Mouse (Mus musculus) bone marrow macrophage, adult 2 months (primary cell): ENCODE results near the gene Gm26920.

Experiments
- CTCF ChIP-seq: IDR thresholded peaks from 2 replicates; pipeline ENCODE4 v1.5.1; 2012; ENCODE audit warnings: low read depth, mild to moderate bottlenecking, low read length, moderate library complexity
- POLR2A ChIP-seq: IDR thresholded peaks from 2 replicates; pipeline ENCODE4 v1.6.1; 2012; ENCODE audit warnings: mild to moderate bottlenecking, low read depth, low read length, borderline replicate concordance

DNA sequence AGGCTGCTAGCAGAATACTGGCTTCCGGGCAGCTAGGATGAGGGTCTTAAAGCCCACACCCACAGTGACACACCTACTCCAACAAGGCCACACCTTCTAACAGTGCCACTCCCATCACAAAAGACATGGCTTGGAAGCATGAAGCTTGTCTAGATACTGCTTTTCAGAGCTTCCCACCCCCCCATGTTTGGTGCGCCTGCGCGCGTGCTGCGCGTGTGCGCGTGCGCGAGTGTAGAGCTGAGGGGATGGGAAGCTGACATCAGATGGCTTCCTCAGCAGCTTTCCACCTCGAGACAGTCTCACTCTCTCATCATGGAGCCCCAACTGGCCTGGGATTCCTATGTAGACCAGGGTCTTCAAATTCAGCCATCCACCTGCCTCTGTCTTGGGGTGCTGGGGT, 55.9 kb downstream of the Gm26920 start:
- no peak for TF ChIP-seq POLR2A
- TF ChIP-seq CTCF = no peak
